Mouse (Mus musculus): ENCODE data around the gene Urah. TPM values are rescaled to one million over a fixed set of nuclear protein-coding genes. Genes with fewer than 3 reads are reported as not detected.

The Urah gene
- total and polyA plus RNA-seq, 3 experiments: not detected

DNA sequence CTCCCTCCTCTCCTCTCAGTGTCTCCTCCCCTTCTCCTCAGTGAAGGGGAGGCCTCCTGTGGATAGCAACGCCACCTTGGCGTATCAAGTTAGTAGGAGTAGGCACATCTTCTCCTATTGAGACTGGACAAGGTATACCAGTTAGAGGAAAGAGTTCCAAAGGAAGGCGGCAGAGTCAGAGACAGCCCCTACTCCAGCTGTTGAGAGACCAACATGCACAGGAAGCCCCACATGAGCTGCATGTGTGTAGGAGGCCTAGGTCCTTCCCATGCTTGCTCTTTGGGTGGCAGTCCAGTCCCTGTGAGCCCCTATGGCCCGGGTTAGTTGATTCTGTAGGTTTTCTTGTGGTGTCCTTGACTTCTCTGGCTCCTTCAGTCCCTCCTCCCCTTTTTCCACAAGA lies 1.5 kb upstream of the Urah start:
- in situ Hi-C loops (cut with MboI; ENCODE audit: low pct_ligation_motif_present, low pct_unique_long_range_greater_than_20kb, low sequenced_read_pairs) (loop anchor here (25.0 kb wide), 1 partner anchor 746 kb away; the partner anchor contains the start of genes Caly and Prap1), dilution Hi-C loops (cut with MboI; ENCODE audit: extremely low pct_ligation_motif_present, extremely low pct_unique_long_range_greater_than_20kb, low sequenced_read_pairs) (no loop called here)
- no peak for TF ChIP-seq BHLHE40 (IDR thresholded peaks at IDR 0.05; ENCODE audit: low read depth, low read length)
- no peak for TF ChIP-seq NELFE (IDR thresholded peaks at IDR 0.05; ENCODE audit: low read depth, low read length)
- no peak for TF ChIP-seq RAD21 (IDR thresholded peaks at IDR 0.05; ENCODE audit: low read depth, low read length)
- TF ChIP-seq ELF1 (IDR thresholded peaks at IDR 0.05; ENCODE audit: low read depth, low read length): no peak
- no peak for TF ChIP-seq MAX (IDR thresholded peaks at IDR 0.05; ENCODE audit: low read length)
- no peak for TF ChIP-seq JUN (IDR thresholded peaks at IDR 0.05; ENCODE audit: insufficient read depth, low read depth, low read length)
- TF ChIP-seq E2F4 (IDR thresholded peaks at IDR 0.05; ENCODE audit: insufficient replicate concordance, low read depth, low read length): no peak
- no peak for TF ChIP-seq MAFK (IDR thresholded peaks at IDR 0.05; ENCODE audit: insufficient replicate concordance, low read length)
- TF ChIP-seq CHD2 (IDR thresholded peaks at IDR 0.05; ENCODE audit: low read length): no peak
- no peak for TF ChIP-seq MEF2A (IDR thresholded peaks at IDR 0.05; ENCODE audit: borderline replicate concordance, low read depth, low read length)
- TF ChIP-seq EP300 (IDR thresholded peaks at IDR 0.05; ENCODE audit: low read length): no peak
- no peak for TF ChIP-seq CHD1 (IDR thresholded peaks at IDR 0.05; ENCODE audit: low read depth, low read length)
- no peak for TF ChIP-seq MXI1 (IDR thresholded peaks at IDR 0.05; ENCODE audit: low read depth, low read length)
- TF ChIP-seq SMC3 (IDR thresholded peaks at IDR 0.05; ENCODE audit: low read depth, low read length): no peak
- TF ChIP-seq RCOR1 (conservative IDR thresholded peaks at IDR 0.05; ENCODE audit: low read depth, low read length): no peak
- no peak for TF ChIP-seq UBTF (IDR thresholded peaks at IDR 0.05; ENCODE audit: low read depth, low read length)
- no peak for TF ChIP-seq NRF1 (IDR thresholded peaks at IDR 0.05; ENCODE audit: low read depth, low read length)
- no peak for TF ChIP-seq CTCF (conservative IDR thresholded peaks at IDR 0.05 in 1 of 2, IDR thresholded peaks at IDR 0.05 in 1 of 2; ENCODE audit: low read depth in 2 of 2, low read length in 2 of 2)
- TF ChIP-seq MAZ (IDR thresholded peaks at IDR 0.05; ENCODE audit: low read depth, low read length): no peak
- H3K27ac ChIP-seq (ENCODE audit: insufficient read depth, low read depth): no peak overlapping the region
- no peak for DNase-seq (ENCODE audit: extremely low read depth)
- no peaks in the 10 kb centered on the region for H3K36me3 ChIP-seq (replicated peaks in 1 of 2; ENCODE audit: control insufficient read depth in 1 of 2, insufficient read depth in 1 of 2, low read length in 1 of 2)
- H3K79me2 ChIP-seq (replicated peaks; ENCODE audit: control insufficient read depth, extremely low read depth, insufficient read depth, poor library complexity, severe bottlenecking): no peaks in the 10 kb centered on the region
- H3K9ac ChIP-seq (ENCODE audit: insufficient read depth, low read depth): no peak overlapping the region
- H3K4me2 ChIP-seq (ENCODE audit: insufficient read depth, low read depth, poor library complexity, severe bottlenecking): no peak overlapping the region
- H3K4me3 ChIP-seq (replicated peaks in 1 of 3; ENCODE audit: low read depth in 2 of 3, low read length in 2 of 3, poor library complexity in 1 of 3): no peak overlapping the region
- peaks cover 77% of the 10 kb centered on the region for H3K27me3 ChIP-seq (replicated peaks)
- no peaks in the 10 kb centered on the region for H3K9me3 ChIP-seq (replicated peaks; ENCODE audit: low read length)
- no peaks in the 10 kb centered on the region for H3K4me1 ChIP-seq (ENCODE audit: control insufficient read depth in 1 of 2, insufficient read depth in 2 of 2)

DNA sequence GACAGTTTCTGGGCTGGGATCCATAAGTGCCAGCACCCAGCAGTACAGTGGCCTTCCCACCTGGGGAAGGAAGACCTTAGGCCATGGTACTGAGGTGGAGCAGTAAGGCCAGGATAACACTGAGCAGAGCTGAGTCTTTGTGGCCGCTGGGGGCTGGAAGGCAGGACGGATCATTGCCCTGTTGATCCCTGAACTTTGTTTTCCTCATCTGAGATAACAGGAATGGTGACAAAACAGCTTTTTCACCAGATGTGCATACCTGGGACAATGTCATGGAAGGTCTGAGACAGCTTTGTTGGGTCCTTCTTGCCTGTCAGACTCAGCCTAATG lies 905 bp downstream of the Urah start:
- Histone ChIP-seq H3K27ac (ENCODE audit: insufficient read depth, low read depth) (no peak overlapping the region), H3K36me3 (replicated peaks in 1 of 2; ENCODE audit: control insufficient read depth in 1 of 2, insufficient read depth in 1 of 2, low read length in 1 of 2) (no peaks in the 10 kb centered on the region), H3K4me2 (ENCODE audit: insufficient read depth, low read depth, poor library complexity, severe bottlenecking) (no peak overlapping the region), H3K4me1 (ENCODE audit: control insufficient read depth in 1 of 2, insufficient read depth in 2 of 2) (no peaks in the 10 kb centered on the region), H3K4me3 (replicated peaks in 1 of 3; ENCODE audit: low read depth in 2 of 3, low read length in 2 of 3, poor library complexity in 1 of 3) (no peak overlapping the region), H3K9me3 (replicated peaks; ENCODE audit: low read length) (no peaks in the 10 kb centered on the region), H3K79me2 (replicated peaks; ENCODE audit: control insufficient read depth, extremely low read depth, insufficient read depth, poor library complexity, severe bottlenecking) (no peaks in the 10 kb centered on the region), H3K9ac (ENCODE audit: insufficient read depth, low read depth) (no peak overlapping the region), H3K27me3 (replicated peaks) (peaks cover 79% of the 10 kb centered on the region)
- in situ Hi-C loops (cut with MboI; ENCODE audit: low pct_ligation_motif_present, low pct_unique_long_range_greater_than_20kb, low sequenced_read_pairs) (loop anchor here (25.0 kb wide), 1 partner anchor 748 kb away; the partner anchor contains the start of genes Caly and Prap1), dilution Hi-C loops (cut with MboI; ENCODE audit: extremely low pct_ligation_motif_present, extremely low pct_unique_long_range_greater_than_20kb, low sequenced_read_pairs) (no loop called here)
- TF ChIP-seq MYC (IDR thresholded peaks at IDR 0.05; ENCODE audit: low read depth, low read length): no peak
- no peak for TF ChIP-seq PAX5 (IDR thresholded peaks at IDR 0.05; ENCODE audit: low read length)
- TF ChIP-seq ZC3H11A (IDR thresholded peaks at IDR 0.05; ENCODE audit: low read depth, low read length): no peak
- no peak for TF ChIP-seq IRF4 (IDR thresholded peaks at IDR 0.05; ENCODE audit: low read depth, low read length)
- no peak for TF ChIP-seq BHLHE40 (IDR thresholded peaks at IDR 0.05; ENCODE audit: low read depth, low read length)
- no peak for TF ChIP-seq POLR2A (IDR thresholded peaks at IDR 0.05; ENCODE audit: low read depth, low read length)
- TF ChIP-seq RCOR1 (conservative IDR thresholded peaks at IDR 0.05; ENCODE audit: low read depth, low read length): no peak
- TF ChIP-seq EP300 (IDR thresholded peaks at IDR 0.05; ENCODE audit: low read length): no peak
- TF ChIP-seq ZKSCAN1 (IDR thresholded peaks at IDR 0.05; ENCODE audit: borderline replicate concordance, low read depth, low read length): no peak
- TF ChIP-seq CTCF (conservative IDR thresholded peaks at IDR 0.05 in 1 of 2, IDR thresholded peaks at IDR 0.05 in 1 of 2; ENCODE audit: low read depth in 2 of 2, low read length in 2 of 2): no peak
- no peak for TF ChIP-seq MXI1 (IDR thresholded peaks at IDR 0.05; ENCODE audit: low read depth, low read length)
- TF ChIP-seq MAFK (IDR thresholded peaks at IDR 0.05; ENCODE audit: insufficient replicate concordance, low read length): no peak
- no peak for TF ChIP-seq JUND (conservative IDR thresholded peaks at IDR 0.05; ENCODE audit: low read depth, low read length)
- DNase-seq (ENCODE audit: extremely low read depth): no peak
